Mouse (Mus musculus) hindbrain, embryonic 13.5 days (tissue): ENCODE results near the gene Gm16485. TPM values are rescaled to one million over a fixed set of nuclear protein-coding genes. Genes with fewer than 3 reads are reported as not detected.

Experiments
- polyA plus RNA-seq: library from polyadenylated mRNA; unstranded; fragments of >200 nt; fragmentation: Nextera tagmentation; extraction: Ambion mirVana; gene quantifications from 2 replicates; pipeline ENCODE4 v1.2.1, GENCODE M21; 2015

Gm16485 gene
- polyA plus RNA-seq, 1 experiment from 2014 or later = 0.30 TPM

Other genes with a start within 250 kb of the Gm16485 start
- 1.5 and 1.7 TPM in 2 replicates for gene Pgr, start 72.0 kb upstream of the Gm16485 start, polyA plus RNA-seq